18 mouse cellular contexts compared by ENCODE assay signal in the genomic region with DNA sequence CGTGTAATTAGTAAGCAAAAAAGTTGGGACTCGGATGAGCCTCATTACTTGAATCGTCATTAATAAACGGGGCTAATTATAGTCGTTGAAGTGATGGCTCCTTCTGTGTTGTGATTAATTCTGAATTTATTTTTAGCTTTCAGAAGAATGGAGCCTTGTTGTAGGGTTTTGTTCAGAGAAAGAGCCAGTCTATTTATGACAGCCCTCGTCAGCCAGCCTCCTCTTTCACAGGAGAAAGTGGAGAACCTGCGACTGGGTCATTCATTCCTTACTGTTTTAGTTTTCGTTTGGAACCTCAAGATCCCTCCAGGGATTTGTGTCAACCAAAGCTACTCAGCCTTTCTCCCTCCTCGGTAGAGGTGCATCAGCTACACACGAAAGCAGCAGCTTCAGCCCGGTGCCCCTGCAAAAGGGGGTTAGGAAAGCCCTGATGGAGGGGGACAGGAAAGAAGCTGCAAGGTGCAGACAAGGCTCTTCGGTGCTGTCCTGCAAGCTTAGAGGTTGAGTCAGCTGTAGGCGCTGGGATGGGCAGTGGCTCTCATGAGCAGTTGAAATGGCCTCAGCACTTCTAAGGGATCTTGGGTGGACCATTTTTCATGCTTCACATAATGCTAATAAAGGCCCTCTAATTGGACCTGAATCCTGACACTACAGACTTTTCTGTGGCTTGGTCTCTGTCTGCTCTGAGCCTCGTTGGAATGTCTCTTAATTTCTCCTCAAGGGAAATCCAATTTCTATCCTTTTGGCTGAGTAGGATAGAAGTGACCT.
"Had no signal": no experiment of that assay in that cellular context is flagged by ENCODE, and none has a peak within 500 bp of the region (broad histone marks: within the 10 kb centered on the region; RNA-seq: fewer than 3 reads in every experiment).

No protein-coding gene starts in this region.

- H3K4me2 ChIP-seq: limb, embryonic 12.5 days; liver, embryonic 13.5 days; lung, embryonic 15.5 days; midbrain, embryonic 13.5 days; neural tube, embryonic 15.5 days; stomach, embryonic 15.5 days had no signal

- H3K9ac ChIP-seq: limb, embryonic 12.5 days; liver, embryonic 13.5 days; liver, postnatal 0 days; lung, embryonic 15.5 days; midbrain, embryonic 13.5 days; neural tube, embryonic 15.5 days; stomach, embryonic 15.5 days had no signal

- H3K27me3 ChIP-seq: limb, embryonic 12.5 days; liver, embryonic 13.5 days; lung, embryonic 15.5 days; midbrain, embryonic 13.5 days; neural tube, embryonic 15.5 days; stomach, embryonic 15.5 days had no signal

- H3K9me3 ChIP-seq: limb, embryonic 12.5 days; liver, embryonic 13.5 days; lung, embryonic 15.5 days; megakaryocyte, embryonic 14.5 days; midbrain, embryonic 13.5 days; neural tube, embryonic 15.5 days; stomach, embryonic 15.5 days had no signal

- H3K36me3 ChIP-seq: limb, embryonic 12.5 days; liver, embryonic 13.5 days; lung, embryonic 15.5 days; midbrain, embryonic 13.5 days; neural tube, embryonic 15.5 days; stomach, embryonic 15.5 days had no signal

- ATAC-seq: liver, postnatal 0 days; midbrain, embryonic 13.5 days had no signal

- DNase-seq: kidney, adult 8-10 months; kidney, postnatal 25 days; layer of hippocampus, adult 9-11 months; liver; liver, embryonic 13.5 days; liver, postnatal 0 days; lung, postnatal 14 days; right cerebral cortex, postnatal 14 days; thymus, adult 2 months; thymus, postnatal 25 days had no signal

- H3K4me3 ChIP-seq: limb, embryonic 12.5 days; liver, embryonic 13.5 days; lung, embryonic 15.5 days; megakaryocyte, embryonic 14.5 days; midbrain, embryonic 13.5 days; myocyte; neural tube, embryonic 15.5 days; stomach, embryonic 15.5 days had no signal

- H3K4me1 ChIP-seq: limb, embryonic 12.5 days; liver, embryonic 13.5 days; lung, embryonic 15.5 days; megakaryocyte, embryonic 14.5 days; midbrain, embryonic 13.5 days; neural tube, embryonic 15.5 days; stomach, embryonic 15.5 days had no signal

- H3K27ac ChIP-seq: limb, embryonic 12.5 days; liver, embryonic 13.5 days; lung, embryonic 15.5 days; macrophage; midbrain, embryonic 13.5 days; neural tube, embryonic 15.5 days; stomach, embryonic 15.5 days had no signal
